Mouse (Mus musculus) v-Abl transformed pro-B cells (cell line): ENCODE data around the gene Vmac.

Experiments used
- in situ Hi-C, 2 experiments: fragments of 400-800 bp; cut with MboI; formaldehyde crosslinking; loops; one replicate each; pipeline ENCODE4 v1.15.1; 2025; ENCODE audit not compliant: unreplicated experiment in 2 of 2

The Vmac gene

GRCm38 (mm10) chr17:56740788-56741160, 23.0 kb upstream of the Vmac start:
- in situ Hi-C loops: no loop called here

DNA sequence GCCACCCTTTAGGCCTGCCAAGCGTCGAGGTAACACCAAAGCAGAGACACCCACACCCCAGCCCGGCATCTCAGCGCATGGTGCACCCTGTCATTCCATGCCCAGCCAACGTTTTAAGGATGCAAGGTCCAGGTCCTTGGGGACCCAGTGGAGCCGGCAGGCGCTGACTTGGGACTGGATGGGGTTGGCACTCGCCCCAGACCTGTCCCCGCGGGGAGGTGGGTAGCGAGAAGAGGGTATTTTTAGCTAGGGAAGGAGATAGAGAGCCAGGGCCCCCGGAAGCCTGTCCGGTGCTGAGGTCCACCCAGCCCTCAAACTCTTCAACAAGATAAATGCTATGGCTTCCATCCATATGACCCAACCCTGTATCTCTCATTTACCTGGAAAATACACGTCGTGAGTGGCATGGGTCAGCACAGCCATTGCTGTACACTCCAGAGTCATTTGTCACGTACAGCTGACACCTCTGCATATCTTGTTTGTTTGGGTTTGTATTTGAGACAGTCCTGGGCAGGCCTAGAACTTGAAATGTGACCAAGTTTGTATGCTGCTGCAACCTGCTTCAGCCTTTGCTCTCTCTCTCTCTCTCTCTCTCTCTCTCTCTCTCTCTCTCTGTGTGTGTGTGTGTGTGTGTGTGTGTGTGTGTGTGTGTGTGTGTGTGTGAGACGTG, 22.4 kb upstream of the Vmac start:
- in situ Hi-C loops: no loop called here

DNA sequence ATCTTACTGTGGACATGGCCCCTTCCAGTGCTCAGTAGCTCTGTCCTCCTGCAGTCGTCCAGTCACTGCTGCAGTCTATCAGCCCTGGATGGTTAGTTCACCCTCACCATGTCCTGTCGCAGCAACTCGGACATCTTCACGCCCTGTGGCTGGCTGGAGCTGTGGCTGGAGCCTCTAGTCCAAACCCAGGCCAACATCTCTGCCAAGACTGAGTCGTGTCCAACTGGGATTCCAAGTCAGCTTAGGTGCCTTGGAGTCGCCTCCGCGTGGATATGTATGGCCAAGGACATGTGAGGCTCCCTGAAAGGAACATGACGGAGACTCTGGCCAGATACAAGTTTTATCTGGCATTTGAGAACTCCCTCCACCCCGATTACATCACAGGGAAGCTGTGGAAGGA, 20.4 kb upstream of the Vmac start:
- in situ Hi-C loops: no loop called here

DNA sequence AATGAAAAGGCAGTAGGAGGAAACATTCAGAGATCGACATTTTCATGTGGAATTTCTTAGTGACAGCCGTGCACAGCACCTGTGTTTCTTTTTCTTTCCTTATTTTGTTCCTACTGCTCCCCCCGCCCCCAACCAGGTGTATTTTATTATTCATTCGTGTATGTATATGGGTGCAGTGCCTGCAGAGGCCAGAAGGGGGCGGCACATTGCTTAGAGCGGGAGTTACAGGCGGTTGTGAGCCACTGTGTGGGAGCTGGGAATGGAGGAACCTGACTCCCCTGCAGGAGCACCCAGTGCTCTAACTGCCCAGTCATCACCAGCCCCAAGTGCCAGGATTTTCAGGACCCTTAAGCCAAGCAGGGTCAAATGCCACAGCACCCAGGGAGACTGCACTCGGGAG, 18.7 kb upstream of the Vmac start:
- in situ Hi-C loops: no loop called here

DNA sequence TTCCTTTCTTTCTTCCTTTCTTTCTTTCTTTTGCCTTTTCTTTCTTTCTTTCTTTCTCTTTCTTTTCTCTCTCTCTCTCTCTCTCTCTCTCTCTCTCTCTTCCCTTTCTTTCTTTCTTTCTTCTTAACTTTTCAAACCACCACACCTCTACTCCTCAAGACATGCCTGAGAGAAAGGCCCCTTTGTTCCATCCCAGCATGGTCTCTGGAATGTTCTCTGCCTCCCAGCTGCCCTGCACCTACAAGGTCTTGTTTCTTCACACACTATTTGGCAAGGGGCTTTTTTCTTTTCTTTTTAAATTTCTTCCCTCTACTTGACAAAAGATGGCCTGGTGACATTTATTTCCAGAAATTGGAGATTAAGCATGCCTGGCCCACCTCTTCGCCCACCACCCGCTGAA, 11.8 kb upstream of the Vmac start:
- in situ Hi-C loops: no loop called here

GRCm38 (mm10) chr17:56729151-56729550, 11.3 kb upstream of the Vmac start:
- in situ Hi-C loops: no loop called here

- in situ Hi-C loops: no loop called here
These were observed 10.3 kb upstream of the Vmac start for GRCm38 (mm10) chr17:56728117-56728516.

GRCm38 (mm10) chr17:56727659-56728058, 9.8 kb upstream of the Vmac start:
- in situ Hi-C loops: no loop called here

GRCm38 (mm10) chr17:56727029-56727649, 9.3 kb upstream of the Vmac start:
- in situ Hi-C loops: no loop called here

DNA sequence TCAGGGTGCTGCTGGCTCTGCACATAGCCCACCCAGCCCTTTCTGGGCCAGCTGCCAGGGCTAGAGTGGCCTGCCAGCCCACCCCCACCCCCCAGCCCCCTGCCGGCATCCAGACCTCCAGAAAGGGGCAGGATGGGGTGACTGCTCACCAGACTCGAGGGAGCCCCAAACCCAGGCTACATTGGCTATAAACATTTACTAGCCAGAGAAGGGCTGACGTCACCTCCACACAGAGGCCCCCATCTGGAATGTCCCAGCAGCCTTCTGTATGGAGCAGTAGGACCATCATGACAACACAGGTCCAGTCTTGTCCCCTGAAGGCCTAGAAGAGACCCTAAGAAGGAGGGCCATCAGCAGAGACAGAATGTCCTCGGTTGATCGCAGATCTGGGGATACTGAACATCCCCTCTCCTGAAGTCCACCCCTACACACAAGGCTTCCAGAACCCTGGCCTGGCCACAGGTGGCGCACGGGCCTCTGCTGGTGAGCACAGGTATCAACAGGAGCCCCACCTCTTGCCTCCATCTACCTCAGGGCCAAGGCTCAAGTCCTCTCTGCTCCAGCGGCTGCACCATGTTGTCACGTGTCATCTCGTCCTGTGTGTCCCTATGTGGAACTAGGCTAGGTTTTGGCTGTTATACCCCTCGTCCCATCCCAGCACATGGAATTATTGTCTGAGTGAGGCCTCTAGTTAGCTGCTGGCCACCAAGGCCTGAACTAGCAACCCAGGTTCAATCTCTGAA, 5.8 kb upstream of the Vmac start:
- in situ Hi-C loops: no loop called here

- in situ Hi-C loops: no loop called here
These were observed 4.6 kb upstream of the Vmac start for GRCm38 (mm10) chr17:56722441-56722840.

GRCm38 (mm10) chr17:56716655-56717362, 1.0 kb downstream of the Vmac start:
- in situ Hi-C loops: loop anchor here in 1 of 2 experiments (5.0 kb wide), 1 partner anchor 45 kb away; the partner anchor contains the start of gene Dus3l

- in situ Hi-C loops: loop anchor here in 1 of 2 experiments (5.0 kb wide), 1 partner anchor 46 kb away; the partner anchor contains the start of gene Dus3l
These were observed 1.7 kb downstream of the Vmac start for GRCm38 (mm10) chr17:56715914-56716654.

DNA sequence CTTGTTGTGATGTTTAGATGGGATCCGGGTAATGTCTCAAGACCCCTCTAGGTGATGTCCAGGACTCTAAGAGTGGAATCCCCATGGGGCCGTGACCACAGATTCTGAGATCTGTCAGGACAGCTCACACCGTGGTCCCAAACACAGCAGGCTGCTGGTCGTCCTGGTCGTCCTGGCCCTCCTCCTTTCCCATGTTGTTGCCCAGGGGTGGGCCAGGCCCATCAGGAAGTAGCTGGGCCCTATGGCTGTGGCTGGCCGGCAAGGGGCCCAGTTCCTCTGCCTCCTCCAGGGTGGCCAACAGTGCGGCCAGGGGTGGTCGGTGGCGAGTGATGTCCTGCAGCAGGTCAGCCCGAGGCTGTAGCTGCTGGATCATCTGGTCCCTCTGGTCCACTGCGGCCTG, 2.5 kb downstream of the Vmac start:
- in situ Hi-C loops: loop anchor here in 1 of 2 experiments (5.0 kb wide), 1 partner anchor 47 kb away; the partner anchor contains the start of gene Dus3l

- in situ Hi-C loops: no loop called here
These were observed 8.1 kb downstream of the Vmac start for GRCm38 (mm10) chr17:56709708-56710107.

DNA sequence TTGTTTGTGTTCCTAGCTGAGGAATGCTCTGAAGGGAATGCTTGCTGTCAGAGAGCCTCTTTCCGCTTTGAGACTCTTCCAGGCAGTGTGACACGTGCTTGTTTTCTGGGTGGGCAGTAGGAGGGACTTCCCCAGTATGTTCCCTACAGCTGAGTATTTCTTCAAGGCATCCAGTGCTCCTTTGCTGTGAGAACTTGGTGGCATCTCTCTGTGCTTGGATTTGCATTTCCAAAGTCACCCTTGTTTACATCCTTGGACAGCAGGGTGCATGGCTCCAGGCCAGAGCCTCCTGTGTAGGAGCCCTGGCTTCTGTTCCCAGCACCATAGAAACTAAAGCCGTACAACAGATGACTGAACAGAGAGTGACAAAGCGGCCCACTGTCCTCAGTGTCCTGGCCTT, 9.1 kb downstream of the Vmac start:
- in situ Hi-C loops: no loop called here

GRCm38 (mm10) chr17:56706515-56706914, 11.3 kb downstream of the Vmac start:
- in situ Hi-C loops: no loop called here

DNA sequence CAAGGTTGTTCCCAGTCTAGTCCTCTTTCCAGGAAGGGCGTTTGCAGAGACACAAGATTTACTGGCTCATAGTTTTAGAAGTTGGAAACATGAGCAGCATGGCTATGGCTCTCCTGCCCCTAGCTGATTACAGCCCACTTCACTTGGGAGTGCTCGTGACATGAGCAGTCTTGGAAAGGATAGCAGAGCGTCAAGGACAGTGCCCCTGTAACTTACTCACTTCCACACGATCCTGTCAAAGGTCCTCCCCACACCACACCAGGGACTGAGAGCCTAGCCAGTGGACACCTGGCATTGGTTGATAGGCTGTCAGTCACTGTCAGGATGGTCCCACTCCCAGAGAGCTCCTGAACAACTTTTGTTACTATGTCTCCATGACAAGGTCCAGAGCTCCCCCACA, 14.8 kb downstream of the Vmac start:
- in situ Hi-C loops: no loop called here

GRCm38 (mm10) chr17:56700451-56700850, 17.4 kb downstream of the Vmac start:
- in situ Hi-C loops: no loop called here

DNA sequence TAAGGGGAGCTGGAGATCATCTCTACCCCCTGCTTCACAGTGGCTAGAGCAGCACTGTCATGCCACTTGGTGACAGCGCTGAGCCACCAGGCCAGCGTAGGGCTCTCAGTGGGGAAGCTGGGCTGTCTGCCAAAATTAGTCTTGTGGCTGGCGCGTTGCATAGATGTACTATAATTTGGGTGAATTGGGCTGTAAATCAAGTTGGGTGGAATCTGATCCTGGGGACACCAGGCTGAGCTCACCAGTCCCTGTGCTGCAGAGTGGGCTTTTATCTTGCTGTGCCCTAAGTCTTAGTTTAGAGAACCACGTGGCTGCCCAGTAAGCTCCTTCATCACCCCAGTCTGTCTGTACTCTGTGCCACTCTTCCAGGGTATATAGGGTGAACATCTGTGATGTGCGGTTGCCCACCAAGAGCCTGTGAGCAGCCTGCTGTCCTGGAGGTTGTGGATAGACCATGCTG, 23.9 kb downstream of the Vmac start:
- in situ Hi-C loops: no loop called here
